Mouse (Mus musculus): ENCODE data around the gene Tex2.

DNA sequence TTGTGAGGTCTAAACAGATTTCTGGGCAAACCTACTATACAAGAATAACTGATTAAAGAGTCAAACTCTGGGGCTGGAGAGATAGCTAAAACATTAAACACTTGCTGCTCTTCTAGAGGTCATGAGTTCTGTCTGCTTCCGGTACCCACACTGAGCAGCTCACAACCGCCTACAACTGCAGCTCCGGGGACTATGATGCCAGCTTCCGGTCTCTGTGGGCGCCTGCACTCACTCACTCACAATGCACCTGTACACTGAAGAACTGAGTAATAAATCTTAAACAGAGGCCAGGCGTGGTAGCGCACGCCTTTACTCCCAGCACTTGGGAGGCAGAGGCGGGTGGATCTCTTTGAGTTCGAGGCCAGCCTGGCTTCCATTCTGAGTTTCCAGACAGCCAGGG lies 31.9 kb downstream of the Tex2 start:
- TF ChIP-seq CTCF (IDR thresholded peaks at IDR 0.05) (no peak), EP300 (IDR thresholded peaks at IDR 0.05) (no peak)

Measured in lung, postnatal 0 days (tissue).